Mouse (Mus musculus) lung, adult 2 months (tissue): ENCODE data around the gene Tgfa. TPM values are rescaled to one million over a fixed set of nuclear protein-coding genes. Genes with fewer than 3 reads are reported as not detected.

ENCODE experiments used
- DNase-seq: peaks from one replicate; pipeline ENCODE4 v3.0.0; 2022
- H3K4me1 ChIP-seq: fragments of 200-500 bp; 2 replicates; pipeline ENCODE4 v1.6.1; 2011; ENCODE audit warnings: low read length; ENCODE audit not compliant: control insufficient read depth, insufficient read depth
- H3K4me3 ChIP-seq: fragments of 200-500 bp; replicated peaks from 2 replicates; pipeline ENCODE3; 2011; ENCODE audit warnings: low read depth, mild to moderate bottlenecking, control low read depth, low read length; ENCODE audit errors: extremely low read depth
- CTCF ChIP-seq: fragments of 200-500 bp; IDR thresholded peaks from 2 replicates; pipeline ENCODE4 v1.5.1; 2011; ENCODE audit warnings: mild to moderate bottlenecking, low read length, control low read depth; ENCODE audit not compliant: insufficient read depth
- POLR2A ChIP-seq: fragments of 200-500 bp; IDR thresholded peaks from 2 replicates; pipeline ENCODE4 v1.6.1; 2011; ENCODE audit warnings: low read depth, mild to moderate bottlenecking, control low read depth, low read length, borderline replicate concordance; ENCODE audit errors: extremely low read depth
- WGBS: fragments of 180-500 bp; shearing (Covaris S2); methylation state at CpG from one replicate; pipeline ENCODE4 v1.1.7; 2018; 5-methylcytosine and 5-hydroxymethylcytosine counted together
- polyA plus RNA-seq: library from polyadenylated mRNA; depleted of rRNA; stranded (reverse); fragments of >200 nt; gene quantifications from 2 replicates; pipeline ENCODE4 v1.2.3, GENCODE M21; 2012

Tgfa gene
- polyA plus RNA-seq, 1 experiment: 8.2 TPM

DNA sequence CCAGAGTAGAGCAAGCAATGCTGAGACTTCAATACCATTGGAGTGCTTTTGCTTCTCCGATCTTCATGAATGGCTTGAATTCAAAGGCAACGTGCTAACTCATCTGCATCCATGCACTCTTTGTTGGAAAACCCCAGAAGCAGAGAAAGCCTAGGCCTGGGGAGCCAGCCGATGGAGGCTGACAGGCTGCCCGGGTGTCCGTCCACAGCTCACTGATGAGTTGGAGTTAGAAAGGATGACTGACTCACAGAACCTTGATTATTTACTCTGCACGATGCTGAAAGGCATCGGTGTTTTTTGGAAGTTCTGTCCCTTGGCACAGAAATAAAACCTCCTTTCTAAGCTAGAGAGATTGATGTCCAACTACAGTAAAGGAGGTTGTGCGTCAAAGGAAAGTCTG lies 55.8 kb downstream of the Tgfa start:
- WGBS: 84% methylated on average over 8 of the region's 8 CpGs
- TF ChIP-seq POLR2A (no peak), CTCF (no peak)
- Histone ChIP-seq H3K4me3 (no peak overlapping the region), H3K4me1 (no peaks in the 10 kb centered on the region)
- DNase-seq: no peak

DNA sequence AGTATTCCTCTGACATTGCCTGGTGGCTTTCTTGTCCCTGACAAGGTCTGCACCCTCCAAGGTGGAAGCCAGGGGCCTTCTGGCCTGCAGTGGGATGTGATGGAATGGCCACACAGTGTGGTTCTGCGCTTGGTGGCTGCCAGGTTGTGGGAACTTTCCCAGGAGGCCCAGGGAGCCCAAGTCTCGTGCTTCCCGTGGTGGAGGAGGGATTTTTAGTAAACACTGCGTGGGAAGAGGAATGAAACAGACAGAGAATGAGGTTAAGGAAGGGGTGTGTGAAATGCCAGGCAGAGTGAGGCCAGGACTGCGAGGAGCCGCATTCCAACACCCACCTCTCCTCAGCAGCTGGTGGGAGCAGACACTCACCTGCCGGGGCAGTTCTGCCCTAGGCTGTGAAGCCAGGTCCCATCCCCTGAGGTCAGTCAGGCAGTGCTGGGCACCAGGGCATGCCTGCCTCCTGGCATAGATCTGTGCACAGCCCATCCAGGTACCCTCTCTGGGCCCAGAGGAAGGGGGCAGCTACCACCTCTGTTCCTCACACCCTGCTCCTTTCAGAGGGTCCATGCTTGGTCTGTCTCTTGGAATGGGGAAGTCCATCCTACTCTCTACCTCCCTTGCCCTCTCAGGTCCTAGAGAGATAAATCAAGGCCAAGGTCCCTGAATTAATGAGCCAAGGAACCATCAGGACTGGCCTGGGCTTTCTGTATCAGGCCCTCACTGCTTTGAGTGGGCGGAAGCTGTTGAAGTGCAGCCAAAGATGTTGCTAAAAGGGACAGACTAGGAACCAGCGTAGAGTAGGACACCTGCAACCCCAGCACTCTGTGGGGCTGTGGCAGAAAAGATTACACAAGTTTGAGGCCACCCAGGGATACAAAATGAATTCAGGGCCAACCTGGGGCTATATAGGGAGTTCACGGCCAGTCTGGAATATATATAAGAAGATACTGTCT lies 57.4 kb downstream of the Tgfa start:
- DNase-seq: no peak
- TF ChIP-seq CTCF (no peak), POLR2A (no peak)
- H3K4me1 ChIP-seq: no peaks in the 10 kb centered on the region
- WGBS: 52% methylated on average over 10 of the region's 10 CpGs
- H3K4me3 ChIP-seq: no peak overlapping the region

DNA sequence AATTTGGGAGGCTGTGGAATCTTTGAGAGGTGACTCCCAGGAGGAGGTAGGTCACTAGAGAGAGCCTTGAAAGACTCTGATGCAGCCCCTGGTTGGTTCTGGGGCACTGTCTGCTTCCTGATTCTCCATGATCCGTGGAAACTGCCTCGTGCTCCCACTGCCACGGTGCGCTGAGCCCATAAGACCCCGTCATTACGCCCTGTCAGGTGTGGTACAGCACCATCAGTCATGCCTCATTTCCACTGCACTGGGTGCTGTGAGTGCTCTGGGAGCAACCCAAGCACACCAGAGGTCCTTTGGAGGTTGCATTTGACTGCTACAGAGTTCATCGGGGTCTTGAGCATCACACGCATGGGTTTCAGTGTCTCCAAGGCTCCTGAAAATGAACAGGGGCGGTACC lies 60.9 kb downstream of the Tgfa start:
- no peak overlapping the region for H3K4me3 ChIP-seq
- WGBS: 87% methylated on average over 9 of the region's 9 CpGs
- no peaks in the 10 kb centered on the region for H3K4me1 ChIP-seq
- TF ChIP-seq POLR2A (no peak), CTCF (no peak)
- no peak for DNase-seq

DNA sequence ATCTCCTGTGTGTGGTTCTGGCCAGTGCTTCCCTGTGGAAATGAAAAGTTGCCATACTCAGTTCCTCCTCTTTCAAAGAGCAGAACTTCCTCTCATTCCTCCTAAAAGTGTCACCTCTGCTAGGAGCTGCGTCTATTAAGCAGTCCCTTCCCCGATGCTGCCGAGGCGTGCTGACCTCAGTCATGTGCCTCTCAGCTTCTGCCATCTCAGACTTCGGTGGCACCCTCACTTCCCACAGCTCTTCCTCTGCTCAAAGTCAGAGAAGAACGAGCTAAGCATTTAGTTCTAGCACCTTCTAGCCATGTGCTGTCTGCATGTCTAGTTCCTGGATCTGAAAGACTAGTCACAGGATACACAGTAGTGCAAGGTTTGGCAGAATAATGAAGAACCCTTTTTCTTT lies 64.2 kb downstream of the Tgfa start:
- no peak for DNase-seq
- no peak overlapping the region for H3K4me3 ChIP-seq
- WGBS: 78% methylated on average over 6 of the region's 6 CpGs
- TF ChIP-seq POLR2A (no peak), CTCF (no peak)
- H3K4me1 ChIP-seq: no peaks in the 10 kb centered on the region

DNA sequence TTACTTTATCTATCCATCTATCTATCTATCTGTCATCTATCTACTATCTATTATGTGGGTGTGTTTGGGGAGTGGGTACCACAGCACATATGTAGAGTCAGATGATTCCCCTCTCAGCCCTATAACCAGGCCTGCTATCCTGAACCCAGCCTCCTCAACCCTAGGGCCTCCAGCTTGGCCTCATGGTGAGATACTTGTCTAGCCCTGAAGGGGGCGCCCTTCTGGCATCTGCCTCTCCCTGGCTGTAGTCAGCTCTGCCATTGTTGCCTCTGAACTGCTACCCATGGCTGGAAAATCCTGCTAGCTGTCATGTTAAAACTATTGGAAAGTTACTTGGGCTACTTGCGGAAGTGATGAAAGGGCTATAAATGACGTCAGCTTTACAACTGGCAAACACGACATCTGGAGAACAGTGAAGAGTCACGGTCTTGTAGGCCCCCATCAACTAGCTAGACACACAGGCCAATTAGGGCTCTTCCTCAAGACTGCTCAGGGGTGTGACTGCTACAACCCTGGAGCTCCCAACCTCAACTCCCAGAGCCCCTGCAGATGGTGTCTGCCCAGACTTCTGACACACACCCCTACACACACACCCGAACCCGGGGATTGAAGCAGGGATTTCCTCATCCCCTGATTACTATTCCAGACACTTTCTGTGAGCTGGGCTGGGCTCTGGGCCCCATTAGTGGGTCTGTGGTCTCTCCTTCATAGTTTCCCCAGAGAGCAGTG lies 65.5 kb downstream of the Tgfa start:
- no peak overlapping the region for H3K4me3 ChIP-seq
- TF ChIP-seq CTCF (0 out of 2 replicates have a peak, but pooled peaks have one; percentile 9), POLR2A (no peak)
- H3K4me1 ChIP-seq: no peaks in the 10 kb centered on the region
- DNase-seq: no peak
- WGBS: 75% methylated on average over 7 of the region's 7 CpGs

DNA sequence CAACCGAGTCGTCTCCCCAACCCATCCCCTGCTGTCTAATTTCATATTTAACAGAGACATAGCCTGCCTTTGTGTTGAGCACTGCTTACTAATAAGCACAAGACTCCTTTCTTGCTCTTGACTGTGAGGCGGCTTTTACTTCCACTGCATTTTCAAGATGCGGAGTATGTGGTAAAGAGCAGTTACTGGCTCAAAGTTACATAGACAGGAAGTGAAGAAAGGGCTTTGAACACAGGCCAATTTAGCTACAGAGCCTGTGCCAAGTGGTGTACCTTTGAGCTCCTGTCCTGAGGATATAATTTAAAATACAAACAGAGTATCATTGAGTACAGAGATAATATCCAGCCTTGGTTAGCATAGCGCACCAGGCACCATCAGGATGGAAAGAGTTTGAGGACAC lies 71.8 kb downstream of the Tgfa start:
- H3K4me1 ChIP-seq: no peaks in the 10 kb centered on the region
- no peak for TF ChIP-seq POLR2A
- no peak for TF ChIP-seq CTCF
- no peak overlapping the region for H3K4me3 ChIP-seq
- 60% methylated on average over 5 of the region's 5 CpGs for WGBS
- DNase-seq: no peak

DNA sequence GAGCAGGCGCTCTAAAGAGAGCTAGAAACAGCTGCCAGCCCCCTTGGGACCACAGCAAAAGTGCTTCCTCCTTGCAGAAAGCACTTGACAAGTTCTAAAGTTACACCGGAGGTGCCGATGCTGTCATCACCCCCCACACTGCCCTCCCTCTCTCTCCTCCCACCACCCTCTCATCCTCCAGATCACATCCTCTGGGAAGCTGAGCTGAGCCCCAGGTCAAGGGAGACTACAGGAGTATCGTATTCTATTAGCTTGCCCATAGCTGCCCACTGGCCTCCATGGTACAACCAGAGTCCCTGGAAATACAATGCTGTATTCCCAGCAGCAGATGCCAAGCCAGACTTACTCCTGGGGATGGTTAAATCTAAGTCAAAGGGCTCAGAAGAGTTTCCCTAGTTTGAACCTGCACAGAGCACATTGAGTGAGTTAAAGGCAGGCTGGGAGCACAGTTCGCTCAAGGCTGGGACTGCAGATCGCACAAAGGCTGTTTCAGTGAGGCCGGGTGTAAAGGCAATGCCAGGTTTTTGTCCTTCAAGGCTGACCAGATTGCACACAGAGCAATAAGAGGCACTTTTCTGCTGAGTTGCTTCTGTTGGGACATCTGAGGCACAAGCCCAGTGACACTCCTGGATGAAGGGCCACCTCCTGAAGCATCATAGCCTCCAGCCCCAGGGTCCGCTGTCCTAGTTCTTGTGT lies 75.5 kb downstream of the Tgfa start:
- DNase-seq: no peak

DNA sequence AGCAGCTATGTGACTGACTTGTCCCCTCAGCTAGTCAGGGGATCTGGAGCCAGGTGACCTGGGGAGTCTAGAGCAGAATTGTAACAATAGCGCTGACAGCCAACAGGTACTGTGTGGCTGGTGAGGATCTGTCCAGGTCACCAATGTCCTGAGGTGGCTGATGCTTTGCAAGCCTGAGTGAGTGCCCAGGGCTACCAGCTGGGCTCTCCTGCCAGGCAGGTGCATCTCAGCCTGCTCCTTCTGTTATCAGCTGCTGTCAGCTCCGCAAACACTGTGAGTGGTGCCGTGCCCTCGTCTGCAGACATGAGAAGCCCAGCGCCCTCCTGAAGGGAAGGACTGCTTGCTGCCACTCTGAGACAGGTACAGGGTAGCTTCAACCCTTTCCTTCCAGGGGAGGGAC lies 76.1 kb downstream of the Tgfa start:
- 72% methylated on average over 5 of the region's 5 CpGs for WGBS
- Histone ChIP-seq H3K4me1 (no peaks in the 10 kb centered on the region), H3K4me3 (no peak overlapping the region)
- TF ChIP-seq CTCF: no peak
- no peak for TF ChIP-seq POLR2A
- DNase-seq: no peak

More for the DNA sequence above, 75.5 kb downstream of the Tgfa start:
- no peaks in the 10 kb centered on the region for H3K4me1 ChIP-seq
- no peak overlapping the region for H3K4me3 ChIP-seq
- TF ChIP-seq POLR2A (no peak), CTCF (no peak)
- 59% methylated on average over 8 of the region's 8 CpGs for WGBS

DNA sequence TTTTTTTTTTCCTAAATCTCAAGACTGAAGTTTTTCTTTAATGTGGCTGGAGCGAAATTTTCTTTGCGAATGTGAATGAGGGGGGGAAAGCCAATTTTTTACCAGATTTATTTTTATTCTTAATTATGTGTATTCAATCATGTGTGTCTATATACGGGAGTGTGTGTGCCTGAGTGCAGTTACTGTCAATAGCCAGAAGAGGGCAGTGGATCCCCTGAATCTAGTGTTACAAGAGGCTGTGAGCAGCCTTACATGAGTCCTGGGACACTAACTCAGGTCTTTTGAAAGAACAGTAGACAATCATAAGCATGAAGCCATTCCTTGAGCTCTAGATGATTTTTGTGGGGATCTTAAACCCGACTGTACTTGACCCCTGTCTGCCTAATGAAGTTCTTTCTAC lies 80.7 kb downstream of the Tgfa start:
- TF ChIP-seq CTCF: no peak
- TF ChIP-seq POLR2A: no peak
- Histone ChIP-seq H3K4me1 (no peaks in the 10 kb centered on the region), H3K4me3 (no peak overlapping the region)
- no peak for DNase-seq
- 94% methylated on average over 4 of the region's 4 CpGs for WGBS

DNA sequence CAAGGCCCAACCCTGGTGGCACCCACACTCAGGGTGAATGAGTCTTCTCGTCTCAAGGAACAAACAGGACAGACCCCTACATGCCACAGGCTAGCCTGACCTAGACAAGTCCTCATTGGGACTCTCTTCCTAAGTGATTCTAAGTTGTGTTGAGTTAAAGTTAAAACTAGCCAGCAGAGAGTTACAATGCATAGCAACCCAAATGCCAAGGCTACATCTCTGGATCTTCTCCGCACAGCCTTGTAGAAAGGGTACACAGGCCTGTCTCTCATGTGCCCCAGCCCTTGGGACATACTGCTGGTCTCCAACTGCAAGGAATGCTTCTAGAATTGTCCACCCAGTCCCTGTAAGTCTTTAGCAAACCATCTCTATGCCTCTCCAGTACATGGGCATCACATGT lies 81.8 kb downstream of the Tgfa start:
- H3K4me3 ChIP-seq: no peak overlapping the region
- TF ChIP-seq CTCF: no peak
- TF ChIP-seq POLR2A: no peak
- DNase-seq: no peak
- WGBS: 88% methylated on average over 2 of the region's 2 CpGs
- H3K4me1 ChIP-seq: no peaks in the 10 kb centered on the region
